Mouse (Mus musculus): ENCODE data around the gene Opcml. TPM values are rescaled to one million over a fixed set of nuclear protein-coding genes. Genes with fewer than 3 reads are reported as not detected.

The Opcml gene
- total RNA-seq, 2 experiments from 2014 or later = 0.89 to 2.6 TPM

DNA sequence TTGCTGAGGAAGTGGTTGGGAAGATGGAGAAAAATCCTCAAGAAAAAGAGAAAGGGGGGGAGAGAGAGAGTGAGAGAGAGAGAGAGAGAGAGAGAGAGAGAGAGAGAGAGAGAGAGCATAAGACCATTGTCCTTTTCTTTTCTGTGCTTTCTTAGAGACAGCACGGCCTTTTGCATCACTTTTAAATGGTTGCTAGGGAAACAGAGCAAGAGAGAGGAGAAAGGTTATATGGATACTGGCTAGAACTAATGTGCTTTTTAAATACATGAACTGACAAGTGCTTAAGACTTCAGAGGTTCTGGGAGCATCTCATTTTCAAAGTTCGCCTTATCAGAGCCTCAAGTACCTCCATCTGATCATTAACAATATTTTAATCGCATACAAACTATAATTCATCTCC lies 804.5 kb downstream of the Opcml start:
- DNase-seq (ENCODE audit: low spot score in 2 of 2) = no peak

DNA sequence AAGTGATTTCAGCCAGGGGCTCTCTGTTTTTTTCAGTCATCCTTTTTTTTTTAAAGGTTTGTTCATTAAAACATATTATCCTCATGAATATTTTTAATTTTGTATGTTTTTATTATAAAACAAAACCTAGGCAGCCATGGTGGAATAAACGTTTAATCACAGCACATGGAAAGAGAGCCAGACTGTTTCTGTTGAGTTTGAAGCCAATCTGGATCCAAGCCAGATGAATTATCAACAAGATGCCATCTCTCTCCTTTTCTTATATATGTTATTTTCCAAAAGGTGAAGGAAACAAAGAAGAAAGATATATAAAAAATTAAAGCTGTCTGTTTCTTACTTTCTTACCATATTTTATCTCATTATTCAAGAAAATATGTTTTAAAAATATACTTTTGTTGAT lies 815.0 kb downstream of the Opcml start:
- DNase-seq (ENCODE audit: low spot score in 2 of 2) = no peak

- no peak for DNase-seq (ENCODE audit: low spot score in 2 of 2)
Measured at GRCm38 (mm10) chr9:28613683-28614620, 823.4 kb downstream of the Opcml start.

DNA sequence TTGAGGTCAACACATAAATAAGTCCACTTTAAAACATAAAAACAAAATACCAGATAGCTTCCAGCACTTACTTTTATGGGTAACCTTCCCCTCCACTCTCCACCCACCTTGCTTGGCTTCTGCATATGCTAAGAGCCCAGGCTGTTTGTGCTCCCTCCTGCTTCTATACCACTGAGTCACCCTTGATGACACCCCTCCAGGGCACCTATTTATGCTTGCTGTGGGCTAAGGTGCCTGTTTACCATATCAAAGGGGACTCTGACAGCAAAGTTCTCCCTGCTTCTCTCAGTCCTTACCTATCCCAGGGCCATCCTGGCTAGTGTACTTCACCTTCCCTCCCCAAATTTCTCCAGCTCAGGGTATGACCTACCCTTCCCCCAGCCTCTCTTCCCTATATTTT lies 824.9 kb downstream of the Opcml start:
- no peak for DNase-seq (ENCODE audit: low spot score in 2 of 2)

DNA sequence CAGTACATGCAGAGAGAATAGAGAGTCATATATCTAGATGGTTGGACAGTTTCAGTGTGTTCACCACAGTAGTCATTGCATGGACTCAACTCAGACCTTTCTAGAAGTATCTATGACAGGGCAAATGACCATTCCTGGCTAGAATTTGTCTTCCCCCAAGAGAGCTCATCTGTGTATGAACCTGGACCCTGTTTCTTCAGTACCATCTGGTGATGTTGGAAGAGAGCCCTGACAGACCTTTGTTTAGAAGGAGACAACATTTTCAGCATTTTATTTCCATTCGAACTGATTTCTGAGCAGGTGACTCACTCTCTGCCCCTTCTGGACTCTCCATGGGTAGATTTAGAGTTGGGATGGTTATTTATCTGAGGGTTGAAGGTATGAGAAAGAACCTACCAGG lies 827.1 kb downstream of the Opcml start:
- no peak for DNase-seq (ENCODE audit: low spot score in 2 of 2)

GRCm38 (mm10) chr9:28618186-28618892 lies 827.8 kb downstream of the Opcml start:
- no peak for DNase-seq (ENCODE audit: low spot score in 2 of 2)

DNA sequence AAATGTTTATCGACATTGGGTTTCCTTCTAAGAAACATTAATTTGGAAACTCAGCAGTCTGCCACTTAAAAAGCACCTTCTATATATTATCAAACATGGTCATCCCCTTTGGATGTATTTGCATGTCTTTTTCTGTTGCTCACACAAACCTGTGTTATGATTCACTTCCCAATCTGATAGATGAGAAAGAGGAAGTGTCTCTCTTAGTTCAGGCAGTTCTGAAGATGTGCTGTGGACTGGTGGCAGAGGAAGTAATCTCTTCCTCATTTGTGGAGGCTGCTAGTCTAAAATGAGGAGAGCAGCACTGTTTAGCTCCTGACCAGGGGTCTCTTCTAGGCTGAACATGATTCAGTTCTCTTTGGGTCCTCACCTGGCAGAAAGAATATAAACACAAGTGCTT lies 831.4 kb downstream of the Opcml start:
- DNase-seq (ENCODE audit: low spot score in 2 of 2) = no peak

- DNase-seq (ENCODE audit: low spot score in 2 of 2) = no peak
Measured at GRCm38 (mm10) chr9:28624870-28625269, 834.3 kb downstream of the Opcml start.

- DNase-seq (ENCODE audit: low spot score in 2 of 2) = no peak
Measured at GRCm38 (mm10) chr9:28642766-28643165, 852.2 kb downstream of the Opcml start.

DNA sequence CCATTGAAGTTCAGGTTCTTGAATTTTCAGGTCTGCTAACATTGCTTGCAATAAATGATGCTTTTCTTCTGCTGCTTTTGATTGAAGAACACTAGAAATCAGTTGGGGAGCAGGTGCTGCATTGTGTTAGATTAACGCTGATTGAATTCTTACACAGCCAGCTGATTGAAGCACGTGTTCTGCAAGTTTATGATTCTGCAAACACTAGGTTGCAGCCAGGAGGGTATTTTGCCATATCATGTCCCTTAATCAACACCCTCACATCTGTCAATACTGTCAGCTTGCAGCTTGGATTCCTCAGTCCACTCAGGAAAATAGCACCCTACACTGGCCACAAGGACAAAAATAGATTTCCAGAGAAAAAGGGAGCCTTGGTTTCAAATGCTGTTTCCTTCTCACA lies 853.5 kb downstream of the Opcml start:
- DNase-seq (ENCODE audit: low spot score in 2 of 2) = no peak

- DNase-seq (ENCODE audit: low spot score in 2 of 2) = no peak
Measured at GRCm38 (mm10) chr9:28650089-28650488, 859.5 kb downstream of the Opcml start.

GRCm38 (mm10) chr9:28659996-28660395 lies 869.4 kb downstream of the Opcml start:
- DNase-seq (ENCODE audit: low spot score in 2 of 2) = no peak

DNA sequence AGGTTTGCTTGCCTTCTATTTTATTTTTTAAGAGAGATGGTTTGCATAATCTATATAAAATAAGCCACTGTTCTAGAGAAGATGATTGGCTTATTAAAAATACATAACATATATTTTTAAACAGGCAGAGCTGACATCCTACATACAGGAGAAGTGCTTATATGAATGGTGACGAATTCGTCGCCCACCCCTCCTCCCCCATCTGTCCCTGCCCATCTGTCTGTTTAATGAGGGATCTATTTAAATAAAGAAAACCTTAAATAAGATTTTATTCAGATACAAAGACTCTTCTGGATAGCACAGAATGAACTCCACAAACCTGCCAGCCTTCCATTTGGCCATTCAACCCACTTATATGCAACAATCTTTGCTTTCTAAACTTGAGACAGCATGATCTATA lies 872.3 kb downstream of the Opcml start:
- DNase-seq (ENCODE audit: low spot score in 2 of 2) = no peak

GRCm38 (mm10) chr9:28680309-28680708 lies 889.7 kb downstream of the Opcml start:
- no peak for DNase-seq (ENCODE audit: low spot score in 2 of 2)

- DNase-seq (ENCODE audit: low spot score in 2 of 2) = no peak
Measured at GRCm38 (mm10) chr9:28681252-28682037, 890.9 kb downstream of the Opcml start.

DNA sequence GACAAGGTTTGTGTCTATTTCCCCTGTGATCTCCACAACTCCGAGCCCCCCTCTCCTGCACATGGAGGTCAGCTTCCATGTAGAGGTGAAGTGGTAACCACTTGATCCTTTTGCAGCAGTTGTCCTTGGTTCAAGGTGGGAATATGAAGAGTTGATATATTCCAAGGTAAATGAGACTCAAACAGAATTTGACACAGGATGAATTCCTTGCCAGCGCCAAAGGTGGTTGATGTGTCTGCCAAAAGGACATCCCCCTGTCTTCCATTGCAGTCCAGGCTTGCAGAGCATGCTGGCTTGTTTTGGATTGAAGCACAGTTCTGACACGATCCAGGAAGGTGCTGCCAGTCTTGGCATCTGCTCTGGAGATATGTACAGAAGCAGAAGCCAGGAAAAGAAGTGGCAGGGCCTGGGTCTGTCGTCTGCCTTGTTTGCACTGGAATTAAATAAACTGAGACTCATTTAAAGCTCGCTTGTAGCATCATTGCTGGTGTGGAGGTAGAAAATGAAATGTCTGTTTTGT lies 893.4 kb downstream of the Opcml start:
- DNase-seq (ENCODE audit: low spot score in 2 of 2) = no peak

GRCm38 (mm10) chr9:28686942-28687611 lies 896.5 kb downstream of the Opcml start:
- no peak for DNase-seq (ENCODE audit: low spot score in 2 of 2)

GRCm38 (mm10) chr9:28690134-28690533 lies 899.6 kb downstream of the Opcml start:
- DNase-seq (ENCODE audit: low spot score in 2 of 2) = no peak

- DNase-seq (ENCODE audit: low spot score in 2 of 2) = no peak
Measured at GRCm38 (mm10) chr9:28705796-28706195, 915.2 kb downstream of the Opcml start.

GRCm38 (mm10) chr9:28714544-28714943 lies 924.0 kb downstream of the Opcml start:
- no peak for DNase-seq (ENCODE audit: low spot score in 2 of 2)

GRCm38 (mm10) chr9:28720186-28720585 lies 929.6 kb downstream of the Opcml start:
- DNase-seq (ENCODE audit: low spot score in 2 of 2) = no peak

Data from adrenal gland, adult 18-20 months (tissue).